Mouse (Mus musculus): ENCODE data around the gene Pik3ap1.

Gene Pik3ap1

DNA sequence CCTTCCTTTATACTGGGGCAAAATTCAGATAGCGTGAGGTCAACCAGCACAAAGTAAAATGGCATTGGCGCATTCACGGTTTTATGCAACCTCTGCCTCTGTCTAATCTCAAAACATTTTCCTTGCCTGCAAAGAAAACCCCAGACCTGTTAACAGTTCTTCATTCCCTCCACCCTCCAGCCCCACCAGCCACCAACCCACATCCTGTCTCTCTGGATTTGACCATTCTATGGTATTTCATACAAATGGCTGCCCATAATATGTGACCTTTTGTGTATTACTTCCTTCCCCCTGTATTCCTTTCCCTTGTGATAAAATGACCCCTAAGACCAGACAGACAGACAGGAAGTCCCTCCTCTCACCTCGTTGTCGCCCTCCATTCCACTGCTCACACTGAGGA, 102.2 kb downstream of the Pik3ap1 start:
- no peak for DNase-seq (ENCODE audit: extremely low read depth, low read depth, low spot score)

GRCm38 (mm10) chr19:41282216-41282615, 102.7 kb downstream of the Pik3ap1 start:
- no peak for DNase-seq (ENCODE audit: extremely low read depth, low read depth, low spot score)

- DNase-seq (ENCODE audit: extremely low read depth, low read depth, low spot score), result no peak
Observed at GRCm38 (mm10) chr19:41279724-41280244, 105.1 kb downstream of the Pik3ap1 start.

DNA sequence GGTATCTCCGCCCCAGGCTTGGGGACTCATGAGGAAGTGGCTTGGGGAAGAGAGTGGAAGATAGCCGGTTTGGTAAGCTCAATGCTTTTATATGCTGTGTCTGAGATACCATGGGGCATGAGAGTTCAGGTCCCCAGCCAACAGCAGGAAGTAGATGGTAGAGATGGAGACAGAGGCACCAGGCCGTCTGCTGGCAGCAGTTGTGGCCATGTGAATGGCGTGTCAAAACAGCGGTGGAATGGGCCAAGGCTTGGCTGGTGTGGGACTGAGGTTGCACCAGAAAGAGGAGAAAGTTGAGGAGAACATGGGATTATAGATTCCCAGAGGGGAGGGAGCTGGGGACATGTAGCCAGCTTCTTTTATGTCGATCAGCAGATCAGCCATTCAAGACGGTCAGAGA, 106.3 kb downstream of the Pik3ap1 start:
- DNase-seq (ENCODE audit: extremely low read depth, low read depth, low spot score), result no peak

- no peak for DNase-seq (ENCODE audit: extremely low read depth, low read depth, low spot score)
Observed at GRCm38 (mm10) chr19:41275588-41275987, 109.3 kb downstream of the Pik3ap1 start.

DNA sequence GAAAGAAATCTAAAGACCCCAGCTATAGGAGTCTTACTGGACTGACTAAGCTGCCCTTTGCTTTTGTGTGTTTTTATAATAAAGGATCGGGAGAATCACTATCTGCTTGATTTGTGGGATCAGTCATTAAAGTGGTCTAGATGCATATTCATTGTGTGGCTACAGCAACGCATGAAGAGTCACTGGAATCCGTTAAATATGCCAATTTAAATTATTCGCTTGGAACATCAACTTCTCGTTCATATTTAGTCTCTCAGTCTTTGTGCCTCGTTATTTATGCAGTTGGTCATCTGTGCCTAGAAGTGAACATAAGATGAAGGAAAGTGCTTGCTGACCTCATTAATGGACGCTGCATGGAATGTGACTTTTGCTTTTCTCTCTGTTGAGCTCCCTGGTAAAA, 114.0 kb downstream of the Pik3ap1 start:
- DNase-seq (ENCODE audit: extremely low read depth, low read depth, low spot score), result no peak

DNA sequence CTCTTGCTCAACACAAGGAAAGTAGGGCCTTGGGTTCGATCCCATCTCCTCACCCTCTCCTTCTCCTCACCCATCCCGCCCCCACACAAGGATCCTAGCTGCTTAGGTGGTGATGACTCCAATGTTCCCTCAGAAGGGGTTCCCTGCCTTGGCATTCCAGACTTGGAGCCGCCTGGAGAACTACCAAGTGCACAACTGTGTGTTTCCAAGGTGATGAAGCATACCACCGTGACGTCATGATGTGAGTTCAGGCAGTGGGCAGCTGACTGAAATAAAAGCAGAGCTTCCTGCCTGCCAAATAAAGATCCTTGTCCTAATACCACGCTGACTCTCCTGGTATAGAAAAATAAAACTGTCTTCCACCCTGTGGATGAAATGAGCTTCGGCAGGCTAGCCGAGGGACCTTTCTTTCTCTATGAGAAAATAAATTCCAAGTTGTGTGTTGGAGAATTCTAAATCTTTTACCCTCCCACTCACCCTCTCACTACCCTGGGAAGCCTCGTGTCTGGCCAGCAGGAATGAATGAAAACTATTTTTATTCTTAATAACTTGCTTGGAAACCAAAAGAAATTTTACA, 114.7 kb downstream of the Pik3ap1 start:
- no peak for DNase-seq (ENCODE audit: extremely low read depth, low read depth, low spot score)

DNA sequence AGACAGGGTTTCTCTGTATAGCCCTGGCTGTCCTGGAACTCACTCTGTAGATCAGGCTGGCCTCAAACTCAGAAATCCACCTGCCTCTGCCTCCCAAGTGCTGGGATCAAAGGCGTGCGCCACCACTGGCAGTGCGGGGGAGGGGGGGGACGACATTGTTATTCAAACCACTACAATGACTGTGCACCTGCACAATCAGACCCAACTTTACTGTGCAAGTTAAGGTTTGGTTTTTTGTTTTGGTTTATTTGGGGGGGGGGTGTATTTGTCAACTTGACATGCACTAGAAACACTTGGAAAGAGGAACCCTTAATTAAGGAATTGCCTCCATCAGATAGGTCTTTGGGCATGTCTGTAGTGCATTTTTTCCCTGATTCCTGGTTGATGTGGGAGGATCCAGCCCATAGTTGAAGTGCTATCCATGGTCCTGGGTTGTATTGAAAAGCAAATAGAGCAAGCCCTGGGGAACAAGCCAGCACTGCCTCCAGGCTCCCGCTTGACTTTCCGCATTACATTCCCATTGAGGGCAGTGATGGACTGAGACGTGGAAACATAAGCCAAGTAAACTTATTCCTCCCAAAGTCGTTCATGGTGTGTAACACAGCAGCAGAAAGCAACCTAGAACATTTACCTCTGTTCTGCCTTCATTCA, 118.5 kb downstream of the Pik3ap1 start:
- no peak for DNase-seq (ENCODE audit: extremely low read depth, low read depth, low spot score)

- DNase-seq (ENCODE audit: extremely low read depth, low read depth, low spot score), result no peak
Observed at GRCm38 (mm10) chr19:41264331-41264799, 120.5 kb downstream of the Pik3ap1 start.

DNA sequence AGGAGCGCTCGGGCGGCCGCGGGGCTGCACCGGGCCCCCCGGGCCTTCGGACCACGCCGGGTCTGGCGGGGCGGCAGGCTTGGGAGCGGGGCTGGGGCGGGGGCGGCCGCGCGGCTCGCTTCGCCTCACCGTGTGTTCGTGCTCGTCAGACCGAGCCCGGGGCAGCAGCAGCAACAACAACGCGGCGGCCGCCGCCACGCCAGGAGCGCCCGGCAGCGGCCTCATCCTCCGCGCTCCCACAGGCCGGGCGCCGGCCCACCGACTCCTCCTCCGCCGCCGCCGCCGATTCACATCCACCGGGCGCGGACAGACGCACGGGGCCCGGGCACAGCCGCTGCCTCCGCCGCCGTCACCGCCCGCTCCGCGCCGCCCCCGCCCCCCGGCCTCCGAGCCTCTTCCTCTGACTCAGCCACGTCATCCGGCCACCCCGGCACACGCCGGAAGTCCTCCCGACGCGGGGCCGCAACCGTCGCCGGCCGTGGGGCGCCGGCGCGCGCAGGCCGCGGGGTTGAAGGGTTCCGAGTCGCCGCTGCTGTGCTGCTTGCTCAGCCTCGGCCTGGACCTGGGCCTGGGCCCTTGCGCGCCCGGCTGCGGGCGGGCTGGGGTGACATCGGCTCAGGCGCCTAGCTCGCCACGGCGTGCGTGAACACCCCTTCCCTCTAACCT, 121.1 kb downstream of the Pik3ap1 start, which contains the start of gene Tm9sf3:
Gene Tm9sf3, minus strand, starts transcription at position 368 of the 666 bp plus-strand sequence.
- no peak for DNase-seq (ENCODE audit: extremely low read depth, low read depth, low spot score)

- no peak for DNase-seq (ENCODE audit: extremely low read depth, low read depth, low spot score)
Observed at GRCm38 (mm10) chr19:41262712-41263629, 121.9 kb downstream of the Pik3ap1 start.

GRCm38 (mm10) chr19:41260736-41261135, 124.2 kb downstream of the Pik3ap1 start:
- DNase-seq (ENCODE audit: extremely low read depth, low read depth, low spot score), result no peak

GRCm38 (mm10) chr19:41259256-41259655, 125.6 kb downstream of the Pik3ap1 start:
- no peak for DNase-seq (ENCODE audit: extremely low read depth, low read depth, low spot score)

DNA sequence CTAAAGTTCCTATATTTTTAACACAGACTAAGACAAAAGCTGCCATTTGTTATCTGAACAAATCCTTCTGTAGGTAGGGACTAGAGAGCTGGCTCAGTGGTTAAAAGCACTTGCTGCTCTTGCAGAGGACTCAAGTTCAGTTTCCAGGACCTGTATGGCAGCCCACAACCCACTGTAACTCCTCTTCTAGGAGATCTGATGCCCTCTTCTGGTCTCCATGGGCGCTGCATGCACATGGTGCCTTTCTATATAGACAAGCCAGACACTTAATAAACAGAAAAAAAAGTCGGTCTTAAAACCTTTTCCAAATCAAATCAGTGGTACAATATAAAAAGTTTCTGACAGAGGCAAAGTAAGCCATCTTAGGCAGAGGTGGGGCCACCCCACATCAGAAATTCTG, 126.2 kb downstream of the Pik3ap1 start:
- DNase-seq (ENCODE audit: extremely low read depth, low read depth, low spot score), result no peak

DNA sequence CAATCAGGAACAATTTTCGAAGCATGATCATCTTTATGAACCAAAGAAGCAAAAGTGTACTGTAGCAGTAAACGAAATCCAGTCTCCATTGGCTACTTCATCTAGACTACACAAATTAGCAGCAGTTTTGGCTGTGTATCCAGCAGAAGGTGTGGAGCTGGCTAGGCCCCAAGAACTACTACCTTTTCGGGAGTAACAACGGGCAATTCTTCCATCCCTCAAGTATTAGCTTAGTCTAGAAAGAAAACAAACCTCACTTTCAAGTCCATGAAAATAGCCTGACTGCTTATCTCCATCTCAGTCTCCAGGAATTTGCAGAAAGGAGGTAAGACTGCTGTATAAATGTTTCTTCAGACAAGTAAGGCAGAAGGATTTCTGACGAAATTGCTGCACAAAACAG, 130.3 kb downstream of the Pik3ap1 start:
- DNase-seq (ENCODE audit: extremely low read depth, low read depth, low spot score), result no peak

- DNase-seq (ENCODE audit: extremely low read depth, low read depth, low spot score), result no peak
Observed at GRCm38 (mm10) chr19:41248968-41249367, 135.9 kb downstream of the Pik3ap1 start.

GRCm38 (mm10) chr19:41248271-41248670, 136.6 kb downstream of the Pik3ap1 start:
- no peak for DNase-seq (ENCODE audit: extremely low read depth, low read depth, low spot score)

DNA sequence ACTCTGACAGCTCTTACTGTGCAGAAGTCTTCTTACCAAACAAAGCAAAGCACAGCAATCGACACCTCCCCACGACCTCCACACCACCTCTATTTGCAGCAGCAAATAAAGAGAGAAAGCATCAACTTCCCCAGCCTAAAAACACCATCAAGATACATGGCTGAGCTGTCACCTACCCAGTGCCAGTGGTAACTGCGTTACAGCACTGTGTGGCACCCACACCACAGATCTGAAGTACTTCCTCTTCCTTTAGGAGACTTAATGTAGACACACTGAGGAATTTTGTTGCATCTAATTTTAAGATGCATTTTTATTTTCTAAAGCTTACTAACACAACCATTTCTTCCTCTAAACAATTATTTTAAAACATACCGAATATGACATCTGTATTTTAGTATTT, 138.6 kb downstream of the Pik3ap1 start:
- DNase-seq (ENCODE audit: extremely low read depth, low read depth, low spot score), result no peak

GRCm38 (mm10) chr19:41244581-41244980, 140.3 kb downstream of the Pik3ap1 start:
- no peak for DNase-seq (ENCODE audit: extremely low read depth, low read depth, low spot score)

GRCm38 (mm10) chr19:41241997-41242396, 142.9 kb downstream of the Pik3ap1 start:
- DNase-seq (ENCODE audit: extremely low read depth, low read depth, low spot score), result no peak

- DNase-seq (ENCODE audit: extremely low read depth, low read depth, low spot score), result no peak
Observed at GRCm38 (mm10) chr19:41233698-41234097, 151.2 kb downstream of the Pik3ap1 start.
